Mouse (Mus musculus) c-Kit-positive CD71-negative TER-119-negative erythroid progenitor cells, embryonic 14.5 days (primary cell): Measurements from ENCODE around the gene Mpnd.

Experiments used
- DNase-seq: peaks from one replicate; pipeline ENCODE4 v3.0.0-alpha.2; 2013; ENCODE audit warnings: low read depth

Gene Mpnd

DNA sequence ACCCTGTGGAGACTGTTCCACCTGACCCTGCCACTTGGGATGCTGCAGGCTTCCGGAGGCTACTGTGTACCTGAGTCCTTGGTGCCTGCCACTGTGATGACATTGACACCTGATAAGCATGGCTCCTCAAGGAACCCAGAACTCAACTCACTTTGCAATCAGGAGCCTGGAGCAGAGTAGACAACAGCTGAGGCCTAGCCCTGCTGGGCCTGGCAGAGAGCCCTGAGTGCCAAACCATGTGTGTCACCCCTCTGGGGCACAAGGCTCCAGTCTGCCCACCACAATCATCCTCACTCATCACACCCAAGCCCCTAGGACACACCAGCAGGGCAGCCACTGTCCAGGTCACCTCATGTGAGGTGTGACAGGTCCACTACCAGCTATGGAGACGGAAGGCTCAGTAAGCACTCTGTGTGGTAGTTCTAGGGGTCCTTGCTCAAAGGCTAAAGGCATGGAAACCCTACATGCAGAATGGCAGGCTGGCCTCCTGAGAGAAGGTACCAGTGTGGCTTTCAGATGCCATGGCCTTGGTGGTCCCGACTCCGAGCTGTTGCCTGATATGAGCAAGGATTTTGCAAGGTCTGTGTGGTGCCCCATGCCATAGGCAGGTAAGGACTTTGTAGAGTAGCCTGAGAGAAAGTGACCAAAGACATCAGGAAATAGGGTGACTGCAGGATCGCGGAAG, 15.0 kb downstream of the Mpnd start:
- no peak for DNase-seq

DNA sequence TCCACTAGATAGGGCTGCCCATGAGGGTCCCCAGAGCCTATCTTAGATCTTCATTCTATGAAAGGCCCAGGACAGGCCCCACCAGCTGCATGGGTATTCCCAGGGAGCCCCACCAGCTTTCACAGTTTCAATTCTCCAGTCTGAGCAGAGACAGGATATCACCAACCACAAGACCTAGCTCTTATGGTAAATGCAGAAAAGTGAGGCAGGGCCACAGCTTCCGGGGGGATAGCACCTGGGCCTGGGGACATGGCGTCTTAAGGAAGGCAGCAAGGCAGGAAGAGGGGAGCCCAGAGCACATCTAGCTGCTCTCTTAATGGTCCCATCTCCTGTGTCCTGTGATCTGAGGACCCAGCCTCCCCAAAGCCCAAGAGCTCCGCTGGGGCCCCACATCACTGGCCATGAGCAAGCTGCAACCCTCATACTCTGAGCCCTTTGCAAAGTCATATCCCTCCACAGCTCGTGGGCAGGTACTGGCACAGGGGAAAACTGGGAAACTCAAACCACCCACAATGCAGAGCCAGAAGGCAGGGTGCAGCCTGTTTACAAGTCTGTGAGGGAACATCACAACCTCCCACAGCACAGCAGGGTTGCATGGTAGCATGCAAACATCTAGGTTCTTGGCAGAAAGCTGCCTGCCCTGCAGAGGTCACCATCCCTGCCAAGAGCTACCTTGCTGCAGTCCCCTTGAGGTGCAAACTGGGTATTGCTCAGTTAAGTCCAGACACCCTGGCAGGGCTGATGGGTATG, 15.8 kb downstream of the Mpnd start:
- no peak for DNase-seq

DNA sequence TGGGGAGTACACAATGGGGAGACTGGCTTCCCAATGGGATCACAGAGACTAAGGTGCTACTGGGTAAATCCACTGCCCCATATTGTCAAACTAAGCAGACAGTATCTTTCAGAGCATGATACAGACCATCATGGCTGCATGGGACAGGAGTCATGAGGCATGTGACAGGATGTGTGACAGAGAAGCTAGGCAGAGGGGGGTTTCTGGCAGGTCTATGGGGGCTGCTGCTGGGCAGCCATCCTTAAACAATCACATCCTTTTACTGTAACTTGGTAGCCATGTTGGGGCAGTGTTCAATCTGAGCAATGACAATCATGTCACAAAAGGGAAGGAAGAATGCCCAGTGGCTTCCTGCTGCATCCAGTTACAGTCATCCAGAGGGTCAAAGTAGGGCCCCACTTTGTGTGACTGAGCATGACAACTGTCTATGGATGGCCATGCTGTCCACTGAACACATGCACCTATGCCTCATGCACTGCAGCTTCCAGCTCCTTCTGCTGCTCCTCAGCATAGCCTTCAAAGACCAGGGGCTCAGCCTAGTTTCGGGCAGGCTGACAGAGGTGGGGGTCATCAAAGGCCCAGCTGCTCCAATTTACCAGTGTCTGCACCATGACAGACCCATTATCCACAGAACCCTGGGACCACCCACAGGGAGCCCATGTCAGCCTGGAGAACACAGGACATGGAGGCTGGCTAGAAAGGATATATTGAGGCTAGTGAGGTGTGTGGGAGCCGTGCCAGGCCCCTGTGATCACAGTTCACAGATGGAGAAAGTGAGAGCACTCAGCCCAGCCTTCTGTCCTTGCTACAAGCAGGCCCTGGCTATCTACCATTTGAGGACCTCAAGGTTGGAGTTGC, 16.8 kb downstream of the Mpnd start:
- no peak for DNase-seq

DNA sequence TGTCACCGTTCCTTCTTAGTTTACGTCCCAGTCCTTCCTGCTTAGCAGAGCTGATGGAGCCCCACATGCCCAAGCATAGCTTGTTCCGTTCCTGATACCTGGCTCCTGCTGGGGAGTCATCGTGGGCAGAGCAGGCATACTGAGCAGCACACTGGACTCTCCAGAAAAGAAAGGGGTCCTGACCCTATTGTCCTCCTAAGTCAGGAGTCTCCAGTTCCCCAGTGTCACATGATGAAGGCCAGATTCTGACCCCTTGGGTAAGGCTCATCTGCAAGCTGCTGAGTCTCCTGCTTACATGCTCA, 17.4 kb downstream of the Mpnd start:
- no peak for DNase-seq

DNA sequence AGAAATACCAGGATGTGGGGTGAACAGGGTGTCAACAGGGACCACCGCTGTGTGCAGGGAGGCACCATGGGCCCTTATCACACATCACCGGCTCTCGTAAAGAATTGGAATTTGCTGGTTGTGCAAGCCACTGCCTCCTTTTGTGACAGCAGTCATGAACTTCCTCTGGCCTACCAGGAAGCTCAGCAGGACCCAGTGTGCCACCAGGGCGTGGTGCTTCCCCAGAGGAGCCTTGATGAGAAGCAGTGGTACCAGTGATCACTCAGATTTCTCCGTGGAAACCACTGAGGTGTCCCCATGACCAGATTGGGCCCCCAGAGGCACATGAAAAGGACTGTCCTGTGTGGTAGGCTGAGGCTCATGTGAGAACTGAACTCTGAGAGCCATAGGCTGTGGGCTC, 17.9 kb downstream of the Mpnd start:
- DNase-seq = no peak

DNA sequence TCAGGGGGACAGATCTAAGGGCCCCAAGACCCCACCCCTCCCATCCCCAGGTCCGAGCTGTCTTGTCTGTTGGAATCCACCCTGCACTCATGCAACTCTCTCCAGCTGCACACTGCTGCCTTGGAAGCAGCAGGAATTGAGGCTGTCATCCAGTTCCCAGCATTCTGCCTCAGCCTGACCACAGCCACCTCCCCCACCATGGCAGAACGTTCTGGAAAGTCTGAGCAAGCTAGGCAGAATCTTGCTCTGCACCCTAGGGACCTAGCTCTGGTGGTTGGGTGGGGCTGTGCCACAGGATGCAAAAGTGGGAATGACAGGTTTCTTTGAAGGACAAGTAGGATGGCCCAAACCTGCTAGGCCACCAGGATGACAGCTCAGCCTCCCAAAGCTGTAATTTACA, 19.0 kb downstream of the Mpnd start:
- no peak for DNase-seq

DNA sequence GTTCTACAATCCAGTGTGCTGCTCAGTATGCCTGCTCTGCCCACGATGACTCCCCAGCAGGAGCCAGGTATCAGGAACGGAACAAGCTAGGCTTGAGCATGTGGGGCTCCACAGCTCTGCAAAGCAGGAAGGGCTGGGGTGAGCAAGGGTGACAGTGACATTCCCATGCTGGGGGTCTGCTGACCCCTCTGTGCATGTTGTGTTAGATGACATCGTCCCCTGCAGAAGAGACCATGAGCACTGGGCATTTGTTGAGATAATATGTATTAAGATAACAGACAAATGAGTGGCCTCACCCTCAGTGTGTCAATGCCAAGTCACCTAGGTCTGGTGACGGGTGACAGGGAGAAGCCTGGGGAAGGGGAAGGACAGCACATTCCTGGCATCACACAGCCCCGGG, 19.4 kb downstream of the Mpnd start:
- DNase-seq = no peak

DNA sequence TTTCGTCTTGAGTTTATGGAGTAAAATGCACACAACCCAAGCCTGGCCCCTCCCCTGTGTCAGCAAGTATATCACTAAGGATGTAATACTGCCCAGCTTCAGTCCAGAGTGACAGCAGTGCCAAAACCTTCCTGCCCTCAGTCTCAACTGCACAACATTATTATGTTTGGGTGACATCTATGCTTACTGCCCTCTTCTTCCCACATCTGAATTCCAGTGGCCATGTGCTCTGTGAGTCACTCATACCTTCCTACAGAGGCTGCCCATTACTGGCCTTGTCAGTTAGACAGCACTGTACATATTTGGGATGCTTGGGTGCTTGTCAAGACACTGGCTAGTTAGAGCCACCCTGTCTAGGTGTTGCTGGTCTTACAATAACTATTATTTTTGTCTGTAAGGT, 20.8 kb downstream of the Mpnd start:
- no peak for DNase-seq

DNA sequence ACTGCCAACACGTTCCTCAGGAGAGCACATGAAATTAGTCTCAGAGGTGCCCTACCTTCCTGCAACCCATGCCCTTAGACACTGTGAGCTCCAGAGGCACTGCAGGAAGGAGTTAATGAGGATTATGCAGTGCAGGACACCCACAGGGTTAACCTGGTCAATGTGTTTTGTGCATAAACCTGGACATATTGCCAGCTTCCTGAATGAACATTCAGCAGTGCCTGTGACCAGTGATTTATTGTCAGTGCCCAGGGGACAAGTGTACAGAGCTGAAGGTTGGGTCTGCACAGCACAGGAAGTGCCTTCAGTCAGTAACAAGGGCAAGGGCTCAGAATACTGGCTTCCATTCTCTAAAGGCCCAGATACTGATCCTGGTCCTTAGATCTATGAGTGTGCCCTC, 21.4 kb downstream of the Mpnd start:
- no peak for DNase-seq

DNA sequence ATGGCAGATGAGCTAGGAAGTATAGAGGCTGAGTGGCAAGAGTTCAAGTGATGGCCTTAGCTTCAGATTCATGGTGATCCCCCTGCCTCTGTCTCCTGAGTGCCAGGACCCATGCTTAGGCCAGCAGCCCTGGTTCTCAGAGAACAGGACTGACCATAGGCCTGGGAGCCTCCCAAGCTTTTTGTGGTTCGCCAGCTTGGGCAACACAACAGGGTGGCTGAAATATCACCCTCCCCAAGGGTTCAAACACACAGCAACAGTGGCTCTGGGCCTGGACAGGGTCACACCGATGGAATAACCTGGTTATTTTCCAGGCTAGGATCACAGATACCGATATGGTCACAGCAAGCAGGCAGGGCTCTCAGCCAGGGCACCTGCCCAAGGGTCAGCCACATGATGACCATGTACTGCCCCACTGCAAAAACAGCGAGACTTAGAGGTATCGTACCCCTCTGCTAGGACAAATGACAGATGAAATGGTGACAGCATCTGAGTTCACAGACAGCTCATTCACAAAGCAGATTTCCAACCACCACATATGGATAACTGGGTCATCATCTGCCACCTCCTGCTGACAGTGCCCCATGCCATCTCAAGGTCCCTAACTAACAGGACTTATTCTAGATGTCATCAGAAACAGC, 22.4 kb downstream of the Mpnd start:
- no peak for DNase-seq

DNA sequence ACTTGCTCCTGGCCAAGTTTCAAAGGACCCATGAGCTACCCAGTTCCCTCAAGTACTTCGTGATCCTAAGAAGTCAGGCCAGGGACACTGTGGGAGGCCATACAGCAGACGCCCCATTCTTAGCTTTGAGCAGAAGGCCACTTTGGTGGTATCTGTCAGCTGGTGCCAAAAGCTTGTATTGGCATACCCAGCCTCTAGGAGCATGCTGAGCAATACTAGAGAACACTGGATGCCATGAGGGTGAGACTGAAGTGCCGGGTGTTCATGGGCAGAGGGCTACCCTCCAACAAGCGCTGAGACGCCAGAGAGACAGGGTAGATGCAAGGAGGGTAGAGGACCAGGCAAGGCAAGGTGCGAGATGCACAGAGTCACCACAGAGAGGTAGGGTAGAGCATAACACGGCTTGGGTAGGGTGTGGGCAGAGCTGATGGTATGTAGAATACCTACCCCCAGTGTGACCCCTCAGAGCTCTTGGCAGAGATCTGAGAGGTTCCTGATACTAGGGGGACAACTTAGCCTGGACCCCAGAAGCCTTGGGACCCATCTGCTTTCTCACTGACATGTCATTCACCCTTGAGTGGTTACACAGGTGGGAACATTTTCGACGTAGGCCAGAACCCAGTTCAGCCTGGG, 24.8 kb downstream of the Mpnd start:
- no peak for DNase-seq

DNA sequence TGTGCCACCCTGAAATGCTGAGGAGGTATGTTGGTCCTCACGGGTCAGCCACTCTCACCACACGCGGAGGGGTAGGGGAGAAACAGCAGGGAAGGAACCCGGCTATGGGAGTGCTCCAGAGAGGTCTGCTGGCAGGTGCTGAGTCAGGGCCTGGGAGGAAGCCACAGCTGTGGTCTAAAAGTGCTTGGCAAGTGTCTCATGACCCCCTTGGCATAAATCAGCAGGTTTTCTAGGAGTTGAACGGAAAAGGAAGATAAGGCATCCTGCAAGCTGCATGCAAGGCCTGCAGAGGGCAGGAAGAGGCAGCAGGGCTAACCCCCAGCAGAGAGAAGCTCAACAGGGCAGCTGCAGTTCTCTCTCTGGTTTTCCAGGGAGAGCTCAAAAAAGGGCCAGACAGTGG, 25.4 kb downstream of the Mpnd start:
- peak; percentile 39 for DNase-seq

DNA sequence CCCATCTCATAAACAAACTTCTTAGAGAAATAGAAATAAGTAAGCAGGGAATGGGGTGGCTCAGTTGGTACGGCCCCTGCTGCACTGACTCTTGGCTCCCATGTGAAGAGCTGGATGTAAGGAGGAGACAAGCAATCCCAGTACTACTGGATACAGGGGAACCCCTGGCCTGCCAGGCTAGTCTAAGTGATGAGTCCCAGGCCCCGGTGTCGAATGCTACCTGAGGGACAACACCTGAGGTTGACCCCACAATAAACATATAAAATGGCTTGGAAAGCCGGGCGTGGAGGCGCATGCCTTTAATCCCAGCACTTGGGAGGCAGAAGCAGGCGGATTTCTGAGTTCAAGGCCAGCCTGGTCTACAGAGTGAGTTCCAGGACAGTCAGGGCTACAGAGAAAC, 25.9 kb downstream of the Mpnd start:
- no peak for DNase-seq

DNA sequence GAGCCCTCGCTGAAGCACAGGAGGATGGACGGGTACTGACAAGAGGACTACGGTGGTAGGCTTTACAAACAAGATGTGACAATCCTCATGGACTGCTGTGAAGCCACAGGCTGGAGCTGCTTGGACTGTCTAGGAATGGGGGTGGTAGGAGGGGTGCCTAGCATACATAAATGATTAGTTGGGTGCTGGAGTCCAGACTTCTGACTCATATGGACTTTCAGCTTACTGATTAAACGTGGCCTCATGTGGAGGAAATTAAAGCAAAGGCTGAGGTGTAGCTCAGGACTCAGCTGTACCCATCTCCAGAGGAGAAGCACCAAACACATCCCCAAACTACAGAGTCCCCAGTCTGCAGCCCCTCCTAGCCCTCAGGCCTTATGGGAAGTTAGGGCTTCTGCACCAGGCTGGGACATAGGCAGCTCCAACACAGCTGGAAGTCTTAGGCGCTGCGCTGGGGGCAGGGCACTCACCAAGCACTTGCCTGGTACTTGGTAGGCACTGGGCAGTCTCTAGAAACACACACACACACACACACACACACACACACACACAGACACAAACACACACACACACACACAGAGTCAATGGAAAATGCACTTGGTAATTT, 26.7 kb downstream of the Mpnd start:
- DNase-seq = no peak

DNA sequence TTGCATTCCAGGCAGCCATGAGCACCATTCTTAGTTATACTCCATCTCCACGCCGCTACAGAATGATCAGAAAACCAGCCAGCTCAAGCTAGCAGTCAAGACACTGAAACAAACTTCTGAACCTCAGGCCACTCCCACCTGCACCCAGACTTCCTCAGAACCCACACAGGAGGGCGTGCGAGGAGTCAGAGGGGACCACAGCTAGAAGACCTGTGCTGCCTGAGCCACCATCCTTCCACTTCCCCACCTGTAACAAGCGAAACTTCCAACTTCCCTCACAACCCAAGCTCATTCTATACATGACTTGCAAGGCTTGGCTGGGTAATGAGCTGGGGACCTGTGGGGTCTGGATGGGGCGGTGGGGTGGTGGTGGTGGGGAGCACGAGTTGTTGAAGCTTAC, 27.3 kb downstream of the Mpnd start:
- no peak for DNase-seq

DNA sequence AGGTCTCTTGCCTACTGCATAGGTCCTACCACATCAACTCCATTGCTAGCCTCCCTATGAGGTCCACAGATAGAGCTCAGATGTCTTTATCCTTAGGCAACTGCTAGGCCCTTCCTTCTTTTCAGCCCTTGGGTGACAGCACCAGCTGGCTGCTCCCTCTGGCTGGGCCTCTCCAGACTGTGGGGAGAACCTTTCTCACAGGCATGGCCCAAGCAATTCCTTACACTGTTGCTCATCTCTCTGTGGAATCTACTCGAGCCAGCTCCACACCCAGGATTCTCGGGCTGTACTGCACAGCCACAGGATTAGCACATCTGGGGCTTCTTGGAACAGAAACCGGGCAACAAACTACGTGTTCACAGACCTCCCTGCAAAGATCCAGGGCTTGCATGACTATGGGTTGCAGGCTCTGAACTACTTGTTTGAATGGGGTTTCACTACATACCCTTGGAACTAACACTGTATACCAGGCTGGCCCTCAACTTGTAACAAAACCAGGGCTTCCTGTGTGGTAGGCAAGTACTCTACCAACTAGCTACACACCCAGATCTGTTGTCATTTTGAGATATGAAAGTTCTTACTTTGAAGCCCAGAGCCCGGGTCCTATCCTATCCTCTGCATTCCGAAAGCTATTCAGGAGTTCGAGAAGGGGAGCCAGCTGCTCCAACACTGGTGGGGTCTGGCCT, 28.7 kb downstream of the Mpnd start:
- DNase-seq = no peak

DNA sequence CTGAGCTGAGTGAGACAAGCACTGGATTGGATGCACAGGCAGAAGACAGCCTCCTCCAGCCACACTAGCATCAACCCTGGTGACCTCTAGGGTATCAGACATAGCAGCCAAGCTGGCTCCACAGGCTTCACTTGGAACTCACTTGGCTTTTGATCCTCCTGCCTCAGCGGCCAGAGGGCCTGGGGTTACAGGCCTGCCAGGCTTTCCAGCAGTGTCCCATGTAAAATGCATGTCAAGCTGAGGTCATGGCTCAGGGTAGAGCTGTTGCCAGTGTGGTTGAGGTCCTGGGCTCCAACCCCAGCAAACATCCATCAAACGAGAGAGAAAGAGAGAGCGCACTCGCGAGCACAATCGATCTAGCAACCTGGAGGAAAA, 29.2 kb downstream of the Mpnd start:
- no peak for DNase-seq

DNA sequence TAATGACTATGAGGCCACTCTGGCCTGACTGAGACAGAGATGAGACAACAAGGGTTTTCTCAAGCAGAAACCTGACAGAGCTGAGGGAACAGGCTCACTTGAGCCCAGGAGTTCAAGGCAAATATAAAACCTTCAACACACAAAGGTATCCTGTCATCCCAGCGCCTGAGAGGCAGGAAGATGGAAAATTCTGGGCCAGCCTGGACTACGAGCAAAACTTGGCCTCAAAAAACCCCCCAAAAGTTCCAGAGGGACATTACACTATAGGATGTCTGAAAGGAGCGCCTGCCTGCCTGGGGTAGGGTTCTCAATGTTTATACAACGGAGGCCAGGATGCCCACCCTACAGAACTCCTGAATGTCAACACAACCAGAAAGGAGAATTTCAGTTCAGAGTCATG, 29.7 kb downstream of the Mpnd start:
- no peak for DNase-seq

DNA sequence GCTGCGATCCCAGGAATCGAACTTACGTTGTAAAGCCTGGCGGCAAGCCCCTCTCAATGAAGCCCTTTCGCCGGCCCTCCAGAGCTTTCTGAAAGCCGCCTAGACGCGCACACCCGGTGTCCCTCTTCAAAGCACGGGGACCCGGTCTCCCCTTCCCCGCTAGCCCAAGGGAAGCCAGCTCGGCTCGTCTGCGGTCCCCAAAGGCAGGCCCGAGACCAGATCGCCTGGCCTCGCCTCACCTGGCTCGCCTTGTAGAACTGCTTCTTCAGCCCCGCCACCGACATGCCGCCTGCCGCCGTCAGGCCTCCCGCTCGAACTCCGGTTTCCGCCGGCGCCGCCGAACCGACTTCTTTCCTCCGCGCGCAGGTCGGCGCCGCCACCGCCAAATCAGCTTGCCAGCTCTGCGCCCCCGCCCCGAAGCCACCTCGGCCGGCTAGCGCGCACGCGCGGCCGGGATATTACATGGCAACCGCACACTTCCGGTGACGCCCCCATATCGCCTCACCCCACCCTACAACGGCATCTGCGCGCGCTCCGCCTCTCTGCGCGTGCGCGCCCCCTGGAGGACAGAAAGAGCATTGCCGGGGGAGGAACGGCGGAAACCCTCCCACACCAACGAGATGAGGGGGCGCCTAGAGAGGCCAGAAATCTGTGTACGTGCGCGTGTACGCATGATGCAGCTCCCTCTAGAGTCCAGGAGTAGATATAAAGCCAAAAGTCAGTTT, 30.8 kb downstream of the Mpnd start, which contains the start of gene Sh3gl1:
Gene Sh3gl1 (minus strand): TSS at position 460 of the 725 bp plus-strand sequence.
- peak; percentile 97 for DNase-seq

DNA sequence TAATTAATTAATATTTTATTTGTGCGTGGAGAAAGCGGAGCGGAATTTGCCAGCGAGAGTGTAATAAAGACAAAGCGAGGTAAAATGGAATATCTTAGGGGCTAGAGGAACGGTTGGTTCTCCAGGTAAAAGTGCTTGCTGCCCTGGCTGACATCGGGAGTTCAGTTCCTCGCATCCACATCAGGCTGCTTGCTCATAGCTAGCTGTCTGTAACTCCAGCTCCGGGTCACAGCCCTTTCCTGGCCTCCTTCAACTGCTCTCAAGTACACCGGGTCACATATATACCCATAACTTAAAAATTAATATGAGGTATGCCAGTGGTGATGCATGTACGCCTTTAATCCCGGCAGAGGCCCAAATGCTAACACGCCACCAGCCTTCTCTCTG, 31.4 kb downstream of the Mpnd start:
- no peak for DNase-seq
